Mouse (Mus musculus) liver, adult 2 months (tissue): ENCODE results near the gene Gabrb3.

Experiments used
- CTCF ChIP-seq: fragments of 200-500 bp; IDR thresholded peaks from 2 replicates; pipeline ENCODE4 v1.5.1; 2011; ENCODE audit warnings: low read depth, low read length, control low read depth
- POLR2A ChIP-seq: fragments of 200-500 bp; IDR thresholded peaks from 2 replicates; pipeline ENCODE4 v1.6.1; 2011; ENCODE audit warnings: low read length, control low read depth; ENCODE audit not compliant: insufficient read depth; ENCODE audit errors: extremely low read depth

DNA sequence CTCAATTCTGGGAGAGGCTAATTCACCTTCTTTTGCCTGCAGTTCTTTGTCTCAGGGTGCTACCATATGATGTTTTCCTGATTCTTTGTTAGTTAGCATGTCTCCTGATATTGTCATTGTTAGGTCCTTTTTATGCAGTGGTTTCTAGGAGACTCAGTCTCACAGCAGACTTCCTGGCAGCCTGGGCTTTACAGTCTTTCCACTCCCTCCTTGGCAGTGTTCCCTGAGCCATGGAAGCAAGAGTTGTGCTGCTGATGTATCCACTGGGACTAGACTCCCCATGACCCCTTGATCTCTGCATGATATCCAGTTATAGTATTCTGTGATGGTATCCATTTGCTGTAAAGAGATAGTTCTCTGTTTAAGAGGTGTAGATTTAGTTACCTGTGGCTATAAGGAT, 281.6 kb downstream of the Gabrb3 start:
- TF ChIP-seq POLR2A, result no peak
- no peak for TF ChIP-seq CTCF
